Mouse (Mus musculus): ENCODE results near the gene Rgs7. TPM values are rescaled to one million over a fixed set of nuclear protein-coding genes. Genes with fewer than 3 reads are reported as not detected.

Rgs7 gene
- polyA plus RNA-seq, 1 experiment from 2014 or later = 0.35 TPM

DNA sequence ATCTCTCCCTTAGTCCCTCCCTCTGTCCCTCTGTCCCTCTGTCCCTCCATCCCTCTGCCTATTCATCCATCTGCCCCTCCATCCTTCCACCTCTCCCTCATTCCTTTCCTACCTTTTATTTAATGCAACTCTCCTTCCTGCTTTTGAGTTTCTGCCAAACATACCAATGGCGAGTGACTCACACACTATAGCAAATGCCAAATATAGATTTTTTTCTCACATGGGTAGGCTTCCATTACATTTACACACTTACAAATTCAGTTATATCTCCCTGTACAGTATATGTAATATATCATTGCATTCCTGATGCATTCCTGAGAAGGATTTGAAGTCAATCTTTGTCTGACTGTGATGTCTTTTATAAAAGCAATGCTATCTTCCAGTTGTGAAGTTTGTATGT is 202.2 kb downstream of the Rgs7 start:
- 51% methylated on average over 1 of the region's 1 CpGs for WGBS
- H3K27ac ChIP-seq = no peak overlapping the region
- H3K4me3 ChIP-seq = no peak overlapping the region
- H3K9me3 ChIP-seq = no peaks in the 10 kb centered on the region
- H3K4me2 ChIP-seq = no peak overlapping the region
- H3K4me1 ChIP-seq = no peaks in the 10 kb centered on the region
- no peaks in the 10 kb centered on the region for H3K27me3 ChIP-seq
- H3K36me3 ChIP-seq = no peaks in the 10 kb centered on the region
- H3K9ac ChIP-seq = no peak overlapping the region
- ATAC-seq (ENCODE audit: borderline replicate concordance, extremely low read depth, low FRiP score, low TSS enrichment) = no peak

DNA sequence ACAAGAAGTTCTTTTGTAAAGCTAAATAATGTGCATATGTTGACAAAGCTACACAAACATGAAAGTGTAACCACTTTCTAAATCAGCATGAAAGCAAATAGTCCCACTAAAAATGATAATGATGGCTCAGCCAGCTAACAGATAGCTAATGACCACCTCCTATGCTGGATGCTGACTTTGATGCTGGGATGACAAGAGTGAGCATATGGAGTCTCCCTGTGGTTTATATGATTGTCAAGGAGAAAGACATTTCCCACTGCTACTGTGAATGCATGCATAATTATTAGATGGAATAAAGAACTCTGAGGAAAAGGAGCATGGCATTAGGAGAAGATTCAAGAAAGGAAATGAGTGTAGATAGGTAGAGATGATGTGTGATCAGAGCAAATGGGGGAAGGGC is 230.0 kb downstream of the Rgs7 start:
- H3K4me1 ChIP-seq = no peaks in the 10 kb centered on the region
- no peaks in the 10 kb centered on the region for H3K27me3 ChIP-seq
- H3K36me3 ChIP-seq = no peaks in the 10 kb centered on the region
- H3K9ac ChIP-seq = no peak overlapping the region
- no peak overlapping the region for H3K4me3 ChIP-seq
- H3K9me3 ChIP-seq = no peaks in the 10 kb centered on the region
- no peak overlapping the region for H3K4me2 ChIP-seq
- no peak for ATAC-seq (ENCODE audit: borderline replicate concordance, extremely low read depth, low FRiP score, low TSS enrichment)
- H3K27ac ChIP-seq = no peak overlapping the region

DNA sequence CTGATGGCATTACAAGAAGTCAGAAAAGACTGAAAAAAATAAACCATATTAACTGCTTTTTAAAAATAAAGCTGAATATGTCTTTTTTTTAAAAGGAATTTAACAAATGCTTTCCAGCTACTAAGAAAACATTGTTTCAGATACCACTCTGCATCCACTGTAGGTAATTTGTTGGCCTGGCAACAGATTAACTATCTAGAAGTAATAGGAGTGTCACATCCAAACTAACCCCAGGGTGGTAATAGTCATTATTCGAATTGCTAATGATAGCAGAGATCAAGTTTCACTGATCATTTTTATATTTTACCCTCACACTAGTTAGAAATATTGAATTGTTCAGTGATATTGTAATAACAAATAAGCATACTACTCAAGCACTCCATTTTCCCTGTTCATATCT is 232.9 kb downstream of the Rgs7 start:
- H3K4me2 ChIP-seq = no peak overlapping the region
- no peaks in the 10 kb centered on the region for H3K4me1 ChIP-seq
- H3K36me3 ChIP-seq = no peaks in the 10 kb centered on the region
- H3K9ac ChIP-seq = no peak overlapping the region
- H3K9me3 ChIP-seq = no peaks in the 10 kb centered on the region
- no peaks in the 10 kb centered on the region for H3K27me3 ChIP-seq
- H3K27ac ChIP-seq = no peak overlapping the region
- H3K4me3 ChIP-seq = no peak overlapping the region
- no peak for ATAC-seq (ENCODE audit: borderline replicate concordance, extremely low read depth, low FRiP score, low TSS enrichment)
- WGBS = 52% methylated on average over 1 of the region's 1 CpGs

DNA sequence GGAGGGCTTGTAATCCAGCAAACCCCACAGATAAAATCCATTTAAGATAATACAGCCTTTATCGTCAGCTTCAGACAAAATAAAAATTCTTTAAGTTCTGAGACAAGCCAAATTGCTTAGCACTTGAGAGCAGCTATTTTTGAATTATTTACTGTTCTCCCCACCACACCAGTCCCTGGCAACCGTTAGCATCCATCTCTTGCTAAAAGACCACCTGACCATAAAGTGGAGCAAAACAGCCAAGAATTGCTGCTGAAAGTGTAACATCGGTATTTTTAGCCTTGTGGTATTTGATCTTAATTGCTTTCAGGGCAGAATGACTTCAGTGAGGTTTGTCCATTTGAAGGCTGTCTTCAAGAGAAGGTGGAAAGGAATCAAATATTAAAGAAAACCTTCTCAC is 237.1 kb downstream of the Rgs7 start:
- Histone ChIP-seq H3K36me3 (no peaks in the 10 kb centered on the region), H3K9me3 (no peaks in the 10 kb centered on the region), H3K27me3 (no peaks in the 10 kb centered on the region), H3K4me2 (no peak overlapping the region), H3K4me1 (no peaks in the 10 kb centered on the region), H3K27ac (no peak overlapping the region), H3K4me3 (no peak overlapping the region), H3K9ac (no peak overlapping the region)
- no peak for ATAC-seq (ENCODE audit: borderline replicate concordance, extremely low read depth, low FRiP score, low TSS enrichment)
- 51% methylated on average over 3 of the region's 3 CpGs for WGBS

DNA sequence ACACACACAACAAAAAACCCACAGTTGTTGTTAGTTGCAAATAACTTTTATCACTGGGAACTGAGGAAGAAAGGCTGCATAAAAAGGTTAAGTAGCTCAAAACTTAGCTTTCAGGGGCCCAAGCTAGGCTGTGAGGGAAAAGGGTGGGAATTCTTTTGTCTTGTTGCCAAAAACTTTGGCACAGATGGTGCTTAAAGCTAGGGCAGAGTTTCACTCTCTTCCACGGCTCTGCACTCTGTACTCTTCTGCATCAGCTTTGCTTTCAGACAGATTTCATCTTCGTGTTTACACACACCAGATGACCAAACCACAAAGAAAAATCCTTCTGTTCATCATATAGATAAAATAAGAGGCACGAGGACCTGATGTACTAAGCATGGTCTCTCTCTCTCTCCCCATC is 237.6 kb downstream of the Rgs7 start:
- H3K9me3 ChIP-seq = no peaks in the 10 kb centered on the region
- H3K4me3 ChIP-seq = no peak overlapping the region
- H3K4me1 ChIP-seq = no peaks in the 10 kb centered on the region
- H3K27ac ChIP-seq = no peak overlapping the region
- H3K4me2 ChIP-seq = no peak overlapping the region
- no peak for ATAC-seq (ENCODE audit: borderline replicate concordance, extremely low read depth, low FRiP score, low TSS enrichment)
- WGBS = 32% methylated on average over 3 of the region's 3 CpGs
- H3K36me3 ChIP-seq = no peaks in the 10 kb centered on the region
- H3K27me3 ChIP-seq = no peaks in the 10 kb centered on the region
- H3K9ac ChIP-seq = no peak overlapping the region

DNA sequence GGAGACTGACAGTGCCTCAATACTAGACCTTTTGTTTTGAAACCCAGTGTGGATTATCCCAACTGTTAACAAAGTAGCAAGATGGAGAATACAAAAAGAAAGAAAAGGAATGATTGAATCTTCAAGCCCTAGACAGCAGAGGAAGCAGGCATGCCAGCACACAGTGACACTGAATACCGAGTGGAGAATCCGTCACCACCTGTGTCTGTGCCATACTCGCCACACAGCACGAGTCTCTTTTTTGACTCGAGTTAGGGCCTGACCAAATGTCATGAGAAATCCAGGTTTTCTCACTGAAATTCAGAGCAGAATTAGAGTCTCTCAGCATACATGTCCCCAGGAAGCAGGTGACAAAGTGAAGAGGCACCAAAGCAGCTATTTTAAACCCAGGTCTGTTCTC is 250.2 kb downstream of the Rgs7 start:
- WGBS = 76% methylated on average over 5 of the region's 5 CpGs
- Histone ChIP-seq H3K36me3 (no peaks in the 10 kb centered on the region), H3K4me2 (no peak overlapping the region), H3K9ac (no peak overlapping the region), H3K27ac (no peak overlapping the region), H3K9me3 (no peaks in the 10 kb centered on the region), H3K4me1 (no peaks in the 10 kb centered on the region), H3K4me3 (no peak overlapping the region), H3K27me3 (no peaks in the 10 kb centered on the region)
- ATAC-seq (ENCODE audit: borderline replicate concordance, extremely low read depth, low FRiP score, low TSS enrichment) = no peak

DNA sequence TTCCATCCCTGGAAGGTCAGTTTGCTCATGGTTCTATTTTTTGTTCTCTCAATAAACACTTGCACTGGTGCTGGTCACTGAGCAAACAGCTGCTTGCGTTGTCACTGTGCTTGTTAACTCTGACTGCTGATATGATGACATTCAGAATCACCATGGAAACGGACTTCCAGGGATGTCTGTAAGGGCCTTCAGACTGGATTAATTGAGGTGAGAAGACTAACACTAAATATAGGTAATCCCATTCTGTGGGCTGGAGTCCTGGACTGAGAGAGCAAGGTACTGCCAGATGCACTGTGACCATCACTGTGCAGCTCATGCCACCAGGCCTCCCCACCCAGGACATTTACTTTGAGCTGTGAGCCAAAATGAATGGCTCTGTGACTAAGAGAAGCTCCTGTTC is 252.2 kb downstream of the Rgs7 start:
- H3K9ac ChIP-seq = no peak overlapping the region
- H3K4me2 ChIP-seq = no peak overlapping the region
- H3K4me1 ChIP-seq = no peaks in the 10 kb centered on the region
- no peak for ATAC-seq (ENCODE audit: borderline replicate concordance, extremely low read depth, low FRiP score, low TSS enrichment)
- no peaks in the 10 kb centered on the region for H3K36me3 ChIP-seq
- 51% methylated on average over 2 of the region's 2 CpGs for WGBS
- no peaks in the 10 kb centered on the region for H3K27me3 ChIP-seq
- no peak overlapping the region for H3K4me3 ChIP-seq
- H3K27ac ChIP-seq = no peak overlapping the region
- no peaks in the 10 kb centered on the region for H3K9me3 ChIP-seq

DNA sequence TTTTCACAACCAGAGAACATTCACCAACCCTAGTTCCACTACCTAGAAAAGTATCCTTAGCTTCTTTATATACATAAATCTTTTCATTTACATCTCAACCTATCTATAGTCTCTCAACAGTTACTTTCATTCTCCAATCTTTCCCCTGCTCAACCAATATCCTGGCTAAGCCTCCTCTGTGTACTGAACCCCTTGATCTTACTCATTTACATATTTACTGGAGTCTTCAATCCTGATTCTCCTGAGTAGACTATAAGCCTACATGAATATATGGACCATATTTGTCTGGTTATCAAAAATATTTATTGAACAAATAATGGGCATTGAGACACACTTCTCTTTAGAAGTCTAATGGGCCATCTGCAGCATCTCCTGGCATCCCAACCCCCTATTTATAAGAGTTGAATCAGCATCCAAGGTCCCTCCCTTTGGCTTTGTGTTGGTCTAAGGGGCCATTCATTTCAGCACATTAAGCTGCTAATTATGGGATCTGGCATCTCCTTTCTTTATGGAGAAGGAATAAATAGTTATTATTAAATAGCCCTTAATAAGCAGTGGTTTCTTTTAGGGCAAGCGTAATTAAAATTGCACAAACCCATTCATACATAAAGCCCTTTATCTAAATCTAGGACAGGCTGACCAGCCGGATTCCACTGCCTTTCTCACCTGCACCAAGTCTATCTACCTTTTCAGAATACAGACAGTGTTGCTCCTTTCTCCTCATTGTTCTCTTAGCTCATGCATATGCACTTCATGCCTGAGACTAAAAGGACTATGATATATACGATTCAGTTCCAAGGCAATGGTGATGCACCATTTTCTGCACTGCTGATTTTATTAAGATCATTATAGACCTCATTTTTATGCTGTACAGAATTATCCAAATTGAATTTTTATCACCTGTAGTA is 270.5 kb downstream of the Rgs7 start:
- 83% methylated on average over 3 of the region's 3 CpGs for WGBS
- ATAC-seq (ENCODE audit: borderline replicate concordance, extremely low read depth, low FRiP score, low TSS enrichment) = no peak
- no peak overlapping the region for H3K9ac ChIP-seq
- no peaks in the 10 kb centered on the region for H3K36me3 ChIP-seq
- H3K4me3 ChIP-seq = no peak overlapping the region
- H3K27ac ChIP-seq = no peak overlapping the region
- H3K27me3 ChIP-seq = no peaks in the 10 kb centered on the region
- no peaks in the 10 kb centered on the region for H3K4me1 ChIP-seq
- H3K4me2 ChIP-seq = no peak overlapping the region
- H3K9me3 ChIP-seq = no peaks in the 10 kb centered on the region

DNA sequence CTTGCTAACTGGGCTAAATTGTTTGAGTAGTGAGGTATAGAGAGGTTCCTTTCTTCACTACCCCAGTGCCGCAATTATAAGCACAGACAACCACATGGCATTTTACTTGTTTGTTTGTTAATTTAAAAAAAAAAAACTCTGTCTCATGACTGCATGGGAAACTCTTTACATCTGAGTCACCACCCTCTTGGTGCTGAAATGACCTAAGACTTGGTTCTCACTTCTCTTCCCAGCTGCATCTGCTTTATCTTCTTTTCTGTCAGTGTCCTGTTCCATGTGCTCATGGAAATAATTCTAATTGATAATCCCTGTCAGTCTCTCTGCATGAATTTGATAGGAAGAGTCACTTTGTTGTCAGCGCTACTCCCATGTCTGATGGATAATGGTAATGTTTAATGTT is 272.7 kb downstream of the Rgs7 start:
- no peak for ATAC-seq (ENCODE audit: borderline replicate concordance, extremely low read depth, low FRiP score, low TSS enrichment)
- Histone ChIP-seq H3K36me3 (no peaks in the 10 kb centered on the region), H3K4me1 (no peaks in the 10 kb centered on the region), H3K4me2 (no peak overlapping the region), H3K27me3 (no peaks in the 10 kb centered on the region), H3K9me3 (no peaks in the 10 kb centered on the region), H3K9ac (no peak overlapping the region), H3K4me3 (no peak overlapping the region), H3K27ac (no peak overlapping the region)
- WGBS = 59% methylated on average over 2 of the region's 2 CpGs

DNA sequence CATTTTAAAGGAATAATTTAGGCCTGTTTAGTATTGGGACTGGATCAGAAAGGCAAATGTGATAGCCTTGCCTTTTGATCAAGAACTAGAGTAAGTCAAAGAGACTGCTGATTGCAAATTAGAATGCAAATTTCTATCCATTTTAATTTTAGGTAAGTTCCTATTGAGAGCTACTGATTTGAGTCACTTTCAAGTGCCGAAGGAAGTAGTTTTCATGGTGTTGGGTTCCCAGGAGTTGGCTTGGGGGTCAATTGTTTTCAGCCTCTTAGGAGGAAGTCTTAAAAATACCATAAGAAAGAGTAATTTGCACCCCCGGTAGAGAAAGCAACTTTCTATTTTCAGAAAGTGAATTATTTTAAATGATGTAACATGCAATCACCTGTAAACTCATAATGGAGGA is 285.3 kb downstream of the Rgs7 start:
- Histone ChIP-seq H3K4me1 (no peaks in the 10 kb centered on the region), H3K9me3 (no peaks in the 10 kb centered on the region), H3K9ac (no peak overlapping the region), H3K4me2 (no peak overlapping the region), H3K4me3 (no peak overlapping the region), H3K36me3 (no peaks in the 10 kb centered on the region), H3K27me3 (no peaks in the 10 kb centered on the region), H3K27ac (no peak overlapping the region)
- no peak for ATAC-seq (ENCODE audit: borderline replicate concordance, extremely low read depth, low FRiP score, low TSS enrichment)
- 80% methylated on average over 2 of the region's 2 CpGs for WGBS

DNA sequence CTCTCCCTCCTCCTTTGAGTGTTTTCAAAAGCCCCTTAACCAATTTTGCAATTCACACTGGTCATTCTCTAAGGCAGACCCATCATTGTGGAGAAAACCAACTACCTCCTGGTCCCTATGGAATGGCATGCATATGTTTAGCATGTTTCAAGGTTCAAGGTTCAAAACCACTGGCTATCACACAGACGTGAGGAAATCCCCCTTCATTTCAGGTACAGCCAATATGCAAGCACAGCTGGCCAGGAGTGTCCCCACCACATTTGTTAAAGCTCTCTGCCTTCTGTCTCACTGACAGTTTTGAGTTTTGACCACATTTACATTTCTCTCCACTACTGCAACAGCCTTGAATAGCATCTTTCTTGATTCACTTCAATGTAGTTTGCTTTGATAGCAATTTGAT is 286.7 kb downstream of the Rgs7 start:
- Histone ChIP-seq H3K27ac (no peak overlapping the region), H3K4me1 (no peaks in the 10 kb centered on the region), H3K36me3 (no peaks in the 10 kb centered on the region), H3K9me3 (no peaks in the 10 kb centered on the region), H3K27me3 (no peaks in the 10 kb centered on the region), H3K4me3 (no peak overlapping the region), H3K9ac (no peak overlapping the region), H3K4me2 (no peak overlapping the region)
- 54% methylated on average over 1 of the region's 1 CpGs for WGBS
- ATAC-seq (ENCODE audit: borderline replicate concordance, extremely low read depth, low FRiP score, low TSS enrichment) = no peak

DNA sequence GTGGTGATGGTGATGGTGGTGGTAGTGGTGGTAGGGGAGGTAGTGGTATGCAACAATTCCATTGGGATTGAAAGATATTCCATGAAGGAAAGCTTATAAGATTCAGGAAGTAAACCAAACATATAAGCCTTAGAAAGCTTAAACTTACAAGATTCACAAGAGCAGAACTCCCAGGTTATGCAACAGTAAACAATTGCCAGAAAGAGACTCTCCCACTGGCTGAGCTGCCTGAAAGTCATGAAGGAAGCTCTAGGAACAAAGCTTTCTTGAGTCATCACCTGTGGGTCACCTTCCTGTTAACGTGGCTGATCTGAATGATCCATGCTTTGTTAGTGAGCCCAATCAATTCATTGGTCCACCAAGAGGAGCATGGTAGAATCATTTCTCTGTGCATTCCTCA is 288.8 kb downstream of the Rgs7 start:
- Histone ChIP-seq H3K9ac (no peak overlapping the region), H3K4me2 (no peak overlapping the region), H3K4me1 (no peaks in the 10 kb centered on the region), H3K9me3 (no peaks in the 10 kb centered on the region), H3K27me3 (no peaks in the 10 kb centered on the region), H3K4me3 (no peak overlapping the region), H3K36me3 (no peaks in the 10 kb centered on the region), H3K27ac (no peak overlapping the region)
- 63% methylated on average over 1 of the region's 1 CpGs for WGBS
- no peak for ATAC-seq (ENCODE audit: borderline replicate concordance, extremely low read depth, low FRiP score, low TSS enrichment)

DNA sequence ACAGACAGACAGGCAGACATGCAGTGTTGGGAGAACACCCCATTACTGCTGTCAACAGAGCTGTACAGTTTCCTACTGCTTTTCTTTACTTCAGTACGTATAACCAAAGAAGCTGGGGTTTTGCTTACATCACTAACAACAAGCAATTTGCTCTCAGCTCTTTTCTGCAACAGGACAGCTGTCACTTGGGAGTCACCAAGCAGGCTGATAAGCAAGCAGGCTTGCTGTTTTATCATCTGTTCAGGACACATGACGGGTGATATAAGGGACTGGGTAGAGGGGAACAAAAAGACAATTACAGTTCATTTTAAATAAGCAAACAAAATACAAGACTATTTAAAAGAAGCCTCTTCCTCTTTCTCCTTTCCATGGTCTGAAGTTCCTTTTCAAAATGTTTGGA is 289.4 kb downstream of the Rgs7 start:
- WGBS = 17% methylated on average over 2 of the region's 2 CpGs
- Histone ChIP-seq H3K4me1 (no peaks in the 10 kb centered on the region), H3K9ac (no peak overlapping the region), H3K4me2 (no peak overlapping the region), H3K27ac (no peak overlapping the region), H3K4me3 (no peak overlapping the region), H3K9me3 (no peaks in the 10 kb centered on the region), H3K36me3 (no peaks in the 10 kb centered on the region), H3K27me3 (no peaks in the 10 kb centered on the region)
- no peak for ATAC-seq (ENCODE audit: borderline replicate concordance, extremely low read depth, low FRiP score, low TSS enrichment)

Data from lung, embryonic 15.5 days (tissue).